Comparison of ENCODE assay signal across 11 mouse cellular contexts in genomic region chr6:137934545-137935298, GRCm38 (mm10).
A peak's percentile ranks its signal among the peaks of the same experiment; 100 is the strongest.
DNase-seq lines count a peak whose midpoint lies in the region; ATAC-seq and TF ChIP-seq lines count a peak whose summit lies in the region.
"Had no signal": no experiment of that assay in that cellular context is flagged by ENCODE, and none has a peak within 500 bp of the region (broad histone marks: within the 10 kb centered on the region; RNA-seq: fewer than 3 reads in every experiment).

No protein-coding gene starts in this region.

- no peak overlapping the region for H3K9ac ChIP-seq in heart, postnatal 0 days (replicated peaks; ENCODE audit: low read depth, low read length)
- no peak overlapping the region for H3K9ac ChIP-seq in forebrain, postnatal 0 days
- H3K9ac ChIP-seq: embryonic facial prominence, embryonic 13.5 days; liver, embryonic 13.5 days had no signal

- no peaks in the 10 kb centered on the region for H3K9me3 ChIP-seq in heart, postnatal 0 days (replicated peaks; ENCODE audit: control insufficient read depth, low read length)
- H3K9me3 ChIP-seq in forebrain, postnatal 0 days (ENCODE audit: low read length): no peaks in the 10 kb centered on the region
- H3K9me3 ChIP-seq: embryonic facial prominence, embryonic 13.5 days; liver, embryonic 13.5 days had no signal

- no peak for TF ChIP-seq EP300 in heart, postnatal 0 days (IDR thresholded peaks at IDR 0.05; ENCODE audit: low read depth)

- no peak for ATAC-seq in heart, postnatal 0 days (ENCODE audit: insufficient read depth, low read depth)
- peak; percentile 57; the same call in 1 of the 2 replicates for ATAC-seq in forebrain, postnatal 0 days
- ATAC-seq in inflammation-experienced regulatory T-cells, adult 6 months: no peak
- ATAC-seq in granulocyte monocyte progenitor cell, adult 5-6 weeks (replicated peaks; ENCODE audit: poor library complexity, severe bottlenecking): no peak
- ATAC-seq: Patski had no signal

- H3K27ac ChIP-seq in heart, postnatal 0 days (ENCODE audit: low read depth): no peak overlapping the region
- 0 out of 2 replicates have a peak overlapping the region, but pooled peaks have one; percentile 47 for H3K27ac ChIP-seq in forebrain, postnatal 0 days (ENCODE audit: low read depth, low read length)
- H3K27ac ChIP-seq: embryonic facial prominence, embryonic 13.5 days; liver, embryonic 13.5 days had no signal

- DNase-seq in heart, postnatal 0 days (ENCODE audit: low spot score): no peak
- no peak for DNase-seq in heart, adult 18-20 months
- peak; percentile 26 for DNase-seq in adrenal gland, postnatal 10 days
- peak; percentile 64 for DNase-seq in forebrain, postnatal 0 days
- DNase-seq in left cerebral cortex, postnatal 14 days (ENCODE audit: low spot score in 2 of 2): peak; percentile 87 to 94
- no peak for DNase-seq in urinary bladder, postnatal 14 days (ENCODE audit: low spot score)
- DNase-seq: liver, embryonic 13.5 days had no signal

- 66% methylated on average over 3 of the region's 3 CpGs for WGBS in heart, postnatal 0 days
- WGBS in forebrain, postnatal 0 days: 30% methylated on average over 3 of the region's 3 CpGs

- H3K36me3 ChIP-seq in heart, postnatal 0 days (replicated peaks; ENCODE audit: control insufficient read depth, insufficient read depth, low read length): no peaks in the 10 kb centered on the region
- no peaks in the 10 kb centered on the region for H3K36me3 ChIP-seq in forebrain, postnatal 0 days (ENCODE audit: insufficient read depth)
- H3K36me3 ChIP-seq: embryonic facial prominence, embryonic 13.5 days; liver, embryonic 13.5 days had no signal

- intact Hi-C loops in left cerebral cortex, postnatal 14 days (cut with DNase I): no loop called here

- H3K4me3 ChIP-seq in heart, postnatal 0 days (ENCODE audit: low read depth, low read length): no peak overlapping the region
- no peak overlapping the region for H3K4me3 ChIP-seq in forebrain, postnatal 0 days (ENCODE audit: low read depth, low read length)
- H3K4me3 ChIP-seq: embryonic facial prominence, embryonic 13.5 days; liver, embryonic 13.5 days had no signal

- no peak for TF ChIP-seq CTCF in heart, postnatal 0 days (IDR thresholded peaks at IDR 0.05; ENCODE audit: low read depth)
- no peak for TF ChIP-seq CTCF in forebrain, postnatal 0 days (IDR thresholded peaks at IDR 0.05; ENCODE audit: low read depth)

- no peaks in the 10 kb centered on the region for H3K27me3 ChIP-seq in heart, postnatal 0 days (ENCODE audit: control insufficient read depth, insufficient read depth, low read length)
- no peaks in the 10 kb centered on the region for H3K27me3 ChIP-seq in forebrain, postnatal 0 days (ENCODE audit: insufficient read depth, low read length)
- H3K27me3 ChIP-seq: embryonic facial prominence, embryonic 13.5 days; liver, embryonic 13.5 days had no signal

- H3K4me2 ChIP-seq in heart, postnatal 0 days (ENCODE audit: low read depth, low read length): peak overlapping the region; percentile 4; the same call in 1 of the 2 replicates
- 0 out of 2 replicates have a peak overlapping the region, but pooled peaks have one; percentile 2 for H3K4me2 ChIP-seq in forebrain, postnatal 0 days (ENCODE audit: low read depth)
- H3K4me2 ChIP-seq: embryonic facial prominence, embryonic 13.5 days; liver, embryonic 13.5 days had no signal

- H3K4me1 ChIP-seq in heart, postnatal 0 days (ENCODE audit: control insufficient read depth, insufficient read depth): 0 out of 2 replicates have a peak, but pooled peaks cover 6% of the 10 kb centered on the region
- no peaks in the 10 kb centered on the region for H3K4me1 ChIP-seq in forebrain, postnatal 0 days (ENCODE audit: insufficient read depth)
- H3K4me1 ChIP-seq: liver, embryonic 13.5 days had no signal

Comparison
In these comparisons a context has a peak if more than half of its experiments do, and no peak if none do; other contexts are left out.
1. DNase-seq: peak in adrenal gland, postnatal 10 days (single experiment), forebrain, postnatal 0 days (single experiment) and left cerebral cortex, postnatal 14 days (2 of 2); none in heart, postnatal 0 days (single experiment), heart, adult 18-20 months (0 of 2) and urinary bladder, postnatal 14 days (single experiment).